Mouse (Mus musculus): ENCODE measurements at regions not wholly inside any gene's neighbourhood (a gene's known extent, or its start where the extent isn't known, plus 50 kb on each side); places are given as distances from the start of the nearest gene placed in this dataset.

DNA sequence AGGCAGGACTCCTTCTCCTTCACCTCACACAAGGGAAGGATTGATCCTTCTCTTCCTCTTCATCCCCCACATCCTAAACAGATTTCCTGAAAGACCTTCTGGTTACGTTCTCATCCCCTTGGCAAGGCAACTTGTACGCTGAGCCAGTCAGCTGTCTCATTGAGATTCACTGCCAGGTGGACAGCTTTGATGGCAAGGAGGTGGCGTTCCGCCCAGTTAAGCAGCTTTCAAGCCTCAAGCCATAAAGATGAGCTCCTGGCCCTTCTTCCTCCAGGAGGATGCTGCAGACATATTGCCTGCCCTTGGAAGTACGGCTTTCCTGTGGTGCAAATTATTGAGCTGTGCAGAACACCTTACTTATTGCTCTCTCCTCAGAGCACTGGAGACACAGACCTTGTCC, 494.8 kb upstream of the Mpdz start:
- TF ChIP-seq POLR2A (IDR thresholded peaks at IDR 0.05; ENCODE audit: control insufficient read depth in 1 of 2, insufficient read depth in 1 of 2, low read depth in 1 of 2, low read length in 2 of 2, poor library complexity in 1 of 2), result no peak
- no peak for TF ChIP-seq ZC3H11A (IDR thresholded peaks at IDR 0.05; ENCODE audit: low read depth, low read length)
- TF ChIP-seq TBP (IDR thresholded peaks at IDR 0.05; ENCODE audit: low read depth, low read length), result no peak
- no peak for TF ChIP-seq NRF1 (IDR thresholded peaks at IDR 0.05; ENCODE audit: insufficient read depth, low read depth, low read length, poor library complexity, severe bottlenecking)
- no peak for TF ChIP-seq CTCF (IDR thresholded peaks at IDR 0.05 in 2 of 3, conservative IDR thresholded peaks at IDR 0.05 in 1 of 3; ENCODE audit: control insufficient read depth in 1 of 3, insufficient read depth in 1 of 3, low read depth in 2 of 3, low read length in 3 of 3, poor library complexity in 1 of 3, severe bottlenecking in 1 of 3)

Data from MEL (cell line).